In the genomic region with DNA sequence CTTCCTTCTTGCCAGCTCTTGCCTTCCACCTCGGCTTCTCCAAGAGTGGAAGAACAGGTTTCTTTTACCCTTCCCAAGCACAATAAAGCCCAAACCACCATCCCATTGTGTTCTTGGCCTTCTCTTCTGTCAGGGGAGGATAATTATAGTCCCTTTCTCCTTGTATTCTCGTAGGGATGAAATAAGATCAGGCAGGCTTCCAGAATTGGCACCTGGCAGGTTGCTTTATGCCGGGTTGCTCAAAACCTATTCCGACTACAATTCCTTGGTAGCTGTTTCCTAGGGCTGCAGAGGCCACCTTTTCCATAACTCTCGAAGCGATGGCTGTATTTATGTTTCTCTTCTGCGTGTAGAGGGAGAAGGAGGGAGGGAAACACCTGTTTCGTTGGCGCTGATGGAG, we compare ENCODE assay signal across 12 mouse cellular contexts. TPM values are rescaled to one million over a fixed set of nuclear protein-coding genes. Genes with fewer than 3 reads are reported as not detected.
DNase-seq lines count a peak whose midpoint lies in the region; ATAC-seq and TF ChIP-seq lines count a peak whose summit lies in the region.
"Had no signal": no experiment of that assay in that cellular context is flagged by ENCODE, and none has a peak within 500 bp of the region (broad histone marks: within the 10 kb centered on the region; RNA-seq: fewer than 3 reads in every experiment).

No protein-coding gene starts in this region.

- 0 out of 2 replicates have a peak overlapping the region, but pooled peaks have one; percentile 45 for H3K27ac ChIP-seq in forebrain, postnatal 0 days (ENCODE audit: low read depth, low read length)
- H3K27ac ChIP-seq in forebrain, embryonic 10.5 days = no peak overlapping the region
- H3K27ac ChIP-seq in kidney, embryonic 15.5 days = peak overlapping the region; percentile 89
- peak overlapping the region; percentile 88 for H3K27ac ChIP-seq in intestine, embryonic 16.5 days (ENCODE audit: low read length)

- H3K36me3 ChIP-seq in forebrain, postnatal 0 days (ENCODE audit: insufficient read depth) = no peaks in the 10 kb centered on the region
- no peaks in the 10 kb centered on the region for H3K36me3 ChIP-seq in forebrain, embryonic 10.5 days (replicated peaks)
- no peaks in the 10 kb centered on the region for H3K36me3 ChIP-seq in kidney, embryonic 15.5 days
- no peaks in the 10 kb centered on the region for H3K36me3 ChIP-seq in intestine, embryonic 16.5 days (ENCODE audit: control insufficient read depth, insufficient read depth, low read length)

- H3K4me3 ChIP-seq in forebrain, postnatal 0 days (ENCODE audit: low read depth, low read length) = no peak overlapping the region
- no peak overlapping the region for H3K4me3 ChIP-seq in forebrain, embryonic 10.5 days
- H3K4me3 ChIP-seq in kidney, embryonic 15.5 days (replicated peaks) = no peak overlapping the region
- H3K4me3 ChIP-seq in intestine, embryonic 16.5 days (ENCODE audit: low read length) = no peak overlapping the region

- no peak for DNase-seq in forebrain, postnatal 0 days
- DNase-seq in forebrain, embryonic 10.5 days (ENCODE audit: extremely low spot score, low spot score) = no peak
- DNase-seq in kidney, adult 9 months = no peak
- DNase-seq in cerebellum, adult 9-11 months = peak; percentile 40
- no peak for DNase-seq in left cerebral cortex, postnatal 36 days (ENCODE audit: low spot score in 2 of 2)
- DNase-seq in thymus, postnatal 4 days = no peak

- H3K4me1 ChIP-seq in forebrain, postnatal 0 days (ENCODE audit: insufficient read depth) = no peaks in the 10 kb centered on the region
- peaks cover 45% of the 10 kb centered on the region for H3K4me1 ChIP-seq in forebrain, embryonic 10.5 days
- H3K4me1 ChIP-seq in kidney, embryonic 15.5 days = peaks cover 78% of the 10 kb centered on the region
- H3K4me1 ChIP-seq in intestine, embryonic 16.5 days (ENCODE audit: control insufficient read depth, insufficient read depth, low read length) = peaks cover 36% of the 10 kb centered on the region

- intact Hi-C loops in left cerebral cortex, postnatal 36 days (cut with DNase I) = loop anchor here (2.0 to 10.0 kb wide), 2 partner anchors 31 to 175 kb away; a partner anchor contains a TSS

- TF ChIP-seq CTCF in forebrain, postnatal 0 days (IDR thresholded peaks at IDR 0.05; ENCODE audit: low read depth) = no peak

- H3K27me3 ChIP-seq in forebrain, postnatal 0 days (ENCODE audit: insufficient read depth, low read length) = no peaks in the 10 kb centered on the region
- no peaks in the 10 kb centered on the region for H3K27me3 ChIP-seq in forebrain, embryonic 10.5 days (ENCODE audit: poor library complexity, severe bottlenecking)
- H3K27me3 ChIP-seq in kidney, embryonic 15.5 days = no peaks in the 10 kb centered on the region
- no peaks in the 10 kb centered on the region for H3K27me3 ChIP-seq in intestine, embryonic 16.5 days (replicated peaks; ENCODE audit: control insufficient read depth, insufficient read depth, low read length)

- WGBS in forebrain, postnatal 0 days = 61% methylated on average over 9 of the region's 9 CpGs
- WGBS in forebrain, embryonic 10.5 days = 79% methylated on average over 9 of the region's 9 CpGs
- 33% methylated on average over 9 of the region's 9 CpGs for WGBS in kidney, embryonic 15.5 days
- WGBS in intestine, embryonic 16.5 days = 51% methylated on average over 9 of the region's 9 CpGs

- H3K9ac ChIP-seq in forebrain, postnatal 0 days = no peak overlapping the region
- H3K9ac ChIP-seq in kidney, embryonic 15.5 days = no peak overlapping the region
- peak overlapping the region; percentile 46; the same call in 1 of the 2 replicates for H3K9ac ChIP-seq in intestine, embryonic 16.5 days (ENCODE audit: low read depth, low read length)

- no peaks in the 10 kb centered on the region for H3K9me3 ChIP-seq in forebrain, postnatal 0 days (ENCODE audit: low read length)
- no peaks in the 10 kb centered on the region; the same call in 1 of the 2 replicates for H3K9me3 ChIP-seq in forebrain, embryonic 10.5 days
- H3K9me3 ChIP-seq in kidney, embryonic 15.5 days (replicated peaks) = no peaks in the 10 kb centered on the region
- H3K9me3 ChIP-seq in intestine, embryonic 16.5 days (ENCODE audit: control insufficient read depth, low read length) = no peaks in the 10 kb centered on the region

- H3K4me2 ChIP-seq in forebrain, postnatal 0 days (ENCODE audit: low read depth) = no peak overlapping the region
- no peak overlapping the region for H3K4me2 ChIP-seq in kidney, embryonic 15.5 days
- no peak overlapping the region for H3K4me2 ChIP-seq in intestine, embryonic 16.5 days (ENCODE audit: low read depth, low read length)

- ATAC-seq in forebrain, postnatal 0 days = no peak
- no peak for ATAC-seq in kidney, embryonic 15.5 days (replicated peaks; ENCODE audit: low FRiP score)
- 0 out of 2 replicates have a peak, but pooled peaks have one; percentile 4 for ATAC-seq in intestine, embryonic 16.5 days

RNA-seq across cellular contexts. Expression of a gene that starts 23.1 kb away (rescaled TPM):
- total RNA-seq in forebrain, postnatal 0 days (2014; rRNA removed) = 28.9 and 31.2 TPM in 2 replicates
- polyA plus RNA-seq in forebrain, postnatal 0 days (2015; fragmentation: Nextera tagmentation; extraction: Ambion mirVana) = 18.9 and 24.2 TPM in 2 replicates
- 17.0 and 19.6 TPM in 2 replicates for polyA plus RNA-seq in forebrain, embryonic 10.5 days (2016; fragmentation: Nextera tagmentation; extraction: Ambion mirVana)
- polyA plus RNA-seq in kidney, embryonic 15.5 days (2015; fragmentation: Nextera tagmentation; extraction: Ambion mirVana) = 17.5 and 18.2 TPM in 2 replicates
- polyA plus RNA-seq in intestine, embryonic 16.5 days (2015; fragmentation: Nextera tagmentation; extraction: Ambion mirVana) = 12.4 and 12.5 TPM in 2 replicates
- 10 to 100 TPM; 37.9 to 38.3 TPM for total RNA-seq in left cerebral cortex, postnatal 36 days (2021)

RNA-seq across cellular contexts. Expression of a gene that starts 31.0 kb away (rescaled TPM):
- total RNA-seq in forebrain, postnatal 0 days (2014; rRNA removed) = 105 and 127 TPM in 2 replicates
- polyA plus RNA-seq in forebrain, postnatal 0 days (2015; fragmentation: Nextera tagmentation; extraction: Ambion mirVana) = 71.4 and 88.6 TPM in 2 replicates
- polyA plus RNA-seq in forebrain, embryonic 10.5 days (2016; fragmentation: Nextera tagmentation; extraction: Ambion mirVana) = 169 and 173 TPM in 2 replicates
- polyA plus RNA-seq in kidney, embryonic 15.5 days (2015; fragmentation: Nextera tagmentation; extraction: Ambion mirVana) = 131 and 133 TPM in 2 replicates
- 155 and 177 TPM in 2 replicates for polyA plus RNA-seq in intestine, embryonic 16.5 days (2015; fragmentation: Nextera tagmentation; extraction: Ambion mirVana)
- total RNA-seq in left cerebral cortex, postnatal 36 days (2021) = 10 to 100 TPM; 88.3 to 91.7 TPM

RNA-seq across cellular contexts. Expression of a gene that starts 54.0 kb away (rescaled TPM):
- not detected in 2 replicates for total RNA-seq in forebrain, postnatal 0 days (2014; rRNA removed)
- polyA plus RNA-seq in forebrain, postnatal 0 days (2015; fragmentation: Nextera tagmentation; extraction: Ambion mirVana) = not detected in 2 replicates
- polyA plus RNA-seq in forebrain, embryonic 10.5 days (2016; fragmentation: Nextera tagmentation; extraction: Ambion mirVana) = not detected in 2 replicates
- polyA plus RNA-seq in kidney, embryonic 15.5 days (2015; fragmentation: Nextera tagmentation; extraction: Ambion mirVana) = 23.2 and 23.8 TPM in 2 replicates
- 52.3 and 60.5 TPM in 2 replicates for polyA plus RNA-seq in intestine, embryonic 16.5 days (2015; fragmentation: Nextera tagmentation; extraction: Ambion mirVana)
- total RNA-seq in left cerebral cortex, postnatal 36 days (2021) = not detected
- total RNA-seq: adrenal gland, adult 18-20 months; granulocyte monocyte progenitor cell, adult 5-6 weeks; left cerebral cortex, postnatal 25 days had no signal
- polyA plus RNA-seq: C2C12 had no signal

Comparison
In these comparisons a context has a peak if more than half of its experiments do, and no peak if none do; other contexts are left out.
1. RNA of a gene that starts 54.0 kb away (polyA plus RNA-seq): 52.3 to 60.5 TPM in intestine, embryonic 16.5 days and 23.2 to 23.8 TPM in kidney, embryonic 15.5 days; not detected in forebrain, postnatal 0 days and not detected in forebrain, embryonic 10.5 days; every median in the first group is over 10 times any median in the second.